Mouse (Mus musculus): ENCODE data around the gene Usp53.

DNA sequence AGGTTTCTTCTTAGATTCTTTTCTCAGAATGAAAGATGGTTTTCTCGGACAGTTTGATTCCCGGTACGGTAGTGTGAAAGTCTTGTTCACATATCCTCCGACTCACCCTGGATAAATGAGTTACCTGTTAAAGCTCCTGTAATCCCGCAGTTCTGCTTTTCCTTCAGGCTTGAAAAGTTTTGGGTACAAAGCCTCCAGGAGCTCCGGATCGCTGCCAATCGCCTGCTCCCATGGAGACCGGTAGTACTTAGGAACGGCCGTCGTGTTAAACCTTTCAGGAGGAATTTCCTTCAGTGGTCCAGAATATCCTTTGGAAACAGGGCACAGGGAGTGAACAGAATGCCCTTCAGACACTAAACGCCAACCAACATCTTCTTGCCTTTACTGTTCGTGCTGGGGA lies 29.2 kb upstream of the Usp53 start:
- TF ChIP-seq CTCF (IDR thresholded peaks at IDR 0.05) (no peak), EP300 (IDR thresholded peaks at IDR 0.05) (no peak)

Data from lung, postnatal 0 days (tissue).